Mouse (Mus musculus) embryo, embryonic 11.5 days (tissue): ENCODE measurements around the gene Spred2.

Experiments
- DNase-seq: peaks from one replicate; pipeline ENCODE4 v3.0.0-alpha.2; 2012; ENCODE audit warnings: low read depth, low spot score

The Spred2 gene

GRCm38 (mm10) chr11:19983298-19983697 lies 59.1 kb downstream of the Spred2 start:
- no peak for DNase-seq

GRCm38 (mm10) chr11:19984029-19984428 lies 59.9 kb downstream of the Spred2 start:
- DNase-seq, result no peak

GRCm38 (mm10) chr11:19985283-19985854 lies 61.2 kb downstream of the Spred2 start:
- DNase-seq, result no peak

DNA sequence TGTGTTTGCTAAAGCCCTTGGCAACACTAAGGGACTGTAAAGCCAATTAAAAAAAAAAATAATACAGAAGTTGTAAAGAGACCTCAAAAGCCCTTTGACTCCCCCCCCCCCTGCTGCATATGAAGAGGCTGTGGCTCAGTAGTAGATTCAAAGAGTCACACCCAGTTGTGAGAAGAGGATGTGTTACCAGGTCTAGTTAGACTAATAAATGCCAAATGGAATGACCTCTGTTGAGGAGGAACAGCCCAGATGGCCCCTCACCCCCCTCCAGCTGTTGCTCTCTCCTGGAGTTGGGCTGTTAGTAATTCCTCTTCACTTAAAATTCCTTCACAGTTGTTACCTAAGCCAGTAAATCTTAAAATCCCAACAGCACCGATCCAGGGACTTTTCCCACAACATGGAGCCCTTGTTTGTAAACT lies 62.3 kb downstream of the Spred2 start:
- no peak for DNase-seq

- DNase-seq, result no peak
These were observed 62.9 kb downstream of the Spred2 start for GRCm38 (mm10) chr11:19986871-19987755.

DNA sequence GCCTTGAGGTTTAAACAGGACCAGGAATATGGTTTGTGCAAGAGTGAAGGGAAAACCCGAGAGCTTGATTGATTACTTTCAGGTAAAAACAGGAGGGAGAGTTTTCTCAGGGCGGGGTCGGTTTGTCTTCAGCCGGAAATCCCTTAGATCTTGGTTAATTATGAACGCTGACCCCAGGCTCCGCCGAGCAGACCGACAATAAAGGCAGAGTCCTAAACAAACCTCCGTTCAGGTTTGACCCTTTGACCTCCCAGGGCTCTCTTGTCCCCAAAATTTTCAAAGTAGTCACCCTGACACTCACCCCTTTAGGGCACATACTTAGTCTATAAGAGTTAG lies 63.5 kb downstream of the Spred2 start:
- DNase-seq, result no peak

DNA sequence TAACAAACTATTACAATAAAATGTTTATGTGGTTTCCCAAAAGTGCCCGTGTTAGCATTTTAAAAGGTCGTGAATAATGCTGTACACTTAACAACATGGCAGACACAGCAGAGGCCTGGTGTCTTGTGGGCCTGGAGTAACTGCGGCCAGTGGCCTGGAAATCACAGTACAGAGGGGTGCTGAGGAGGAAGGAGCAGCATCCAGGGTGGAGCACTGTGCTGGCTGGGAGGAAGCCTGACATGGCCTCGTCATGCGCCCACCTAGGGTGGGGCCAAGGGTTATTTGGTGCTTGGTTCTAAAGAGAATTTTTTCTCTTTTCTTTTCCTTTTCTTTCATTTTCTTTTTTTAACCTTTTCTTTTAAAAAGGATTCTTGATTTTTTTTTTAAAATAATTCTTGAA lies 64.0 kb downstream of the Spred2 start:
- DNase-seq, result no peak

GRCm38 (mm10) chr11:19988631-19989030 lies 64.5 kb downstream of the Spred2 start:
- no peak for DNase-seq

DNA sequence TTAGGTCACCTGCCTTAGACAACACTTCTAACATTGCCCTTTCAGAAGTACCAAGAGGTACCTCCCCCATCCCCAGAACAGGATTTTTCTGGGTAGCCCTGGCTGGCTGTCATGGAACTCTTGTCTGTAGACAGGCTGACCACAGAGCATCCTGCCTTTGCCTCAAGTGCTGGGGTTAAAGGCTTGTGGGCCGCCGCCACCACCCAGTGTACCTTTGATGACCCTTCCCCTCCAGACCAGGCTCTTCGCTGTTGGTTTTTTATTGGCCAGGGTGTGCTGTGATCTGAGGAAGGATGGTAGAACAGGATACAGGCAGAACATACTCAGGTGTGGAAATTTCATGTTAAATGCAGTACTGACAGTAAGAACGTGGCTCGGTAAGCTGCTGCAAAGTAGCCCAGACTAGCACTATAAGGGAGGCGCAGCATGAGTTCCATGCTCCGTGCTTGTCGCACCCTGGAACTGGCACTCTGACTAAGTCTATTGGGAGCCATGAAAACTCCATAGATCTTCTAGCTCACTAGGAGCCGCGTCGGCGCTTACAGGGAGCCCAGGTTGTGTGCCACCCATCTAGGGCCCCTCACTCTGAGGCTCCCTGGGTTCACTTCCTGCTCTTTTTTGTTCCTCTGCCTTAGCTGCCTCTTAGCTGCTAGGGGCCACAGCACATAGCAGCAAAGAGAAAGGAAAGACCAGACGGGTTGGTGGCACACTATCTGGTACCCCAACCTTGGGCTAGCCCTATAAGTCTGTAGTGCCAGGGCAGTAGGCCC lies 65.2 kb downstream of the Spred2 start:
- DNase-seq, result no peak

DNA sequence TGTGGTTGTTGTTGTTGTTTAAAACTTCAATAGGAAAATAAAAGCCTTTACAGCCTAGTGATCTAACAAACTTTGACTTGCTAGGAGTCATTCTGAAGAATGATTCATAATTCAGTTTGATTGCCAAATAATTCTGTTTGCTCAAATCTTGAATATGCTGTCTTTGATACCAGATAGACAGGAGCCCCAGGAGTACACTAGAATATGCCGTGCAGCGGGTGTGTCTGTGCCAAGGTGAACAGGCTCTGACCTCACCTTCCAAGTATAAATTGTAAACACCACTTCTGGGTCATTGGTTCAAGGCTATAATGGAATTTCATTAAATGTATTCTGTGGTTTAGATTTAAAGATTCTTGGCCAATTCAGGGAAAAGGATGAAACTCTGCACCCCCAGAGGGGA lies 66.6 kb downstream of the Spred2 start:
- DNase-seq, result no peak

DNA sequence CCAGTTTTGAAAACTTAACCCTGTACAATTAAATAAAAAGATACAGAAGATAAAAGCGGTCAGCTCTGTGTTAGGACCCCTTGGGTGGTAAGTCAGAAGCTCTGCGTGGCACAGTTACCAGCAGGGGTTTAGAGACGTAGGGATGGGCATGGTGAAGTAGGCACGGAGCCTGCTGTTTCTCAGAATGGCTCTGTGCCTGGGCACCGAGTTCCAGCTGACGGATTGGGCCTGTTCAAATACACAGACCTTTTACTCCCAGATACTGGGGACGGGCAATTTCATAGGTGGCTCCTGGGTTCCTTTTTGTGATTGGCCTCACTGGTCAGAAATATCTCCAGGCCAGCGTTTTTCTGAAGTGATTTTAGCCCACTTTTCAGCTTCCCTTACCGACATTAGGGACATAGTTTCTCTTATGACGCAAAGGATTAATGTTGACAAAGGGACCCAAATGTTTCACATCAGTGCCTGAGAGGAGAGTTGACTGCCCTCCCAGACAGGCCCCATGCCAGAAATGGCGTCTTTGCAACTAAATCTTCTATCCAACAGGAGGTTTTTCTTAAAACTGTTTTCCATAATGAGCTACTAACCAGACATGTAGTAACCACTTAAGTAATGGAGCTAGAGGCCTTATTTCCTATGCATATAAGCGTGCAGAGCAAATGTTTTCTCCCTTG lies 67.3 kb downstream of the Spred2 start:
- DNase-seq, result no peak

DNA sequence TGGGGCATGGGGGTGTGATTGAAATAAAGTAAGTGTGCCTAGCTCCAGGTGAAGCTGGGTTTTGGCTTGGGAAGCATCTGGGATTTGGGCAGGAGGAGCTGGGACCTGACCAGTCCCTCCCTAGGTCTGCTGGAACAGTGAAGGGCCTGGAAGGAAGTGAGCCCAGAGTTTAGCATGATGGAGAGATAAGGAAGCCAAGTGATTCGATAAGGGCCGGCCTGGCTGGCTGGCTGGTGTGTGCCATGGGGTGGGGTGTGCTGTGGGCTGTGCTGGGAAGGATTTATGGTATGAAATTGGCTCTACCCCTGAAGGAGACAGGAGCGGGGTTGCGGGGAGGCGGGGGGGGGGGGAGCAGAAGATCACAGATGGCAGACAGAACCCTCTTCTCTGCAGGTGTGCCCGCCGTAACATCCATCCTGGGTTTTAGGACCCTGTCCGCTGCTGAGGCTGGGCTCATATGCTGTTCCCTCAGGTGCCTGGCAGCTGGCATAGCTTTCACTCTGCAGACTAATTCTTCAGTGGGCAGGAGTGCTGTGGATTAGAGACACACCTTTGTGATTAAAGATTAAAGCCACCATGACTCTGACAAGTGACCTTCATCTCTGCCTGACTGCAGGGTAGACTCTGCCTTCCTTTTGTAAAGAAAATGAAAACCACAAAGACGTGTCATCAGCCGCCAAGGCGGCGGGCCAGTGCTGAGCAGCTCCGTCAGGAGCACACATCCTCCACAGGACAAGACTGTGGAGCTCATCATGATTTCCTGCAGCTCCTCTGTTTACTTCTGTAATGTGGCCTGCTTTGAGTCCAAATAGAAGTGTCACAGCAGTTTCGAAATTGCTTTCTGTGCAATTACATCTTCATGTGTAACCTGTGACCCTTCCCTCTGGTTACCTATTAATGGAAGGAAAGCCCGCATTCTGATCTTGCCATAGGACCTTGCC lies 68.4 kb downstream of the Spred2 start:
- no peak for DNase-seq

GRCm38 (mm10) chr11:19993753-19994152 lies 69.6 kb downstream of the Spred2 start:
- no peak for DNase-seq

GRCm38 (mm10) chr11:19994262-19994790 lies 70.2 kb downstream of the Spred2 start:
- no peak for DNase-seq

DNA sequence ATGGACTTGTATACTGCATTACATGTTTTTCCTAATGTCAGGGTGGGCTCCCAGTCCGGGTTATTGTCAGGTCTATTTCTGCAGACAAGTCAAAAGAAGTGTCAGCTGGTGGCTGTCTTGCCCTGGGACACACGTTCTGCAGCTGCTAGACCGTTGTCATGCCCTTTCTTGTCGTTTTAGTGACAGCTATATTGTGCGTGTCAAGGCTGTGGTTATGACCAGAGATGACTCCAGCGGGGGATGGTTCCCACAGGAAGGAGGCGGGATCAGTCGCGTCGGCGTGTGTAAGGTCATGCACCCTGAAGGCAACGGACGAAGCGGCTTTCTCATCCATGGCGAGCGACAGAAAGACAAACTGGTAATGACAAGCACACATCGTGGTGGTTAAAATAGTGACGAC lies 73.8 kb downstream of the Spred2 start:
- no peak for DNase-seq

DNA sequence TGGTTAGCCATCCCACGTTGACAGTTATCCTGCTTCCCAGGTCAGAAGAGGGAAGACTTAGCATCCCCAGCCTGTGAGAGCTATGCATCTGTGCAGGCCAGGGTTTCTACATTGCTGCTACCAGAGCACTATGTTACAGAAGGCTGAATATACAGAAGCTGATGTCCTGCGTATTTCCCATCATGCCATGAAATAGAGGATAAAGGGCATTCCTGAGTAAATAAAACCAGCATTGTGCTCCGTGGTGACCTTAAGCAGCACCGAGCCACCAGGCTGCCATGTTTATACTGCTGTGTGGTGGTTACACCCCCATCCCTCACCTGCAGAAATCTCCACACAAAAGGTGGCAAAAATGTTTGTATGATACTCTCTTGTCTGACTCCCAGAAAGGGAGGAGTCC lies 78.7 kb downstream of the Spred2 start:
- no peak for DNase-seq

GRCm38 (mm10) chr11:20007701-20008100 lies 83.5 kb downstream of the Spred2 start:
- DNase-seq, result no peak

- DNase-seq, result no peak
These were observed 87.2 kb downstream of the Spred2 start for GRCm38 (mm10) chr11:20011210-20011978.

DNA sequence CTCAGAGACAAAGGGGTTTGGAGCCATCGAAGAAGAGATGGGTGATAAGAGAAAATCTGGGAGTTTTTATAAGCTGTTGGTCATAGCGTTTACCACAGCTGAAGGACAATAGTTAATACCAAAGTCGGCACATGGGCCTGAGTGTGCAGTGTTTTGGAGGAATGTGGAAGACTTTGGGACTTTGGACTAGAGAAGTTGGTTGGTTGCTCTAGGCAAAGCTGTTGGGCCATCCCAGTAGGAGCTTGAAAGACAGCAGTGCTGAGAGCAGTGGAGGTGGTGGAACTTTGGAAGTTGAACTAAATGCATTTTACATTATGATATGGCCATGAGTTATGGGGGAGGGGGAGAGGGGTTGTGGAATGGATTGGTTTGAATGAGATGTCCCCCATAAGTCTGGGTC lies 89.2 kb downstream of the Spred2 start:
- DNase-seq, result no peak

DNA sequence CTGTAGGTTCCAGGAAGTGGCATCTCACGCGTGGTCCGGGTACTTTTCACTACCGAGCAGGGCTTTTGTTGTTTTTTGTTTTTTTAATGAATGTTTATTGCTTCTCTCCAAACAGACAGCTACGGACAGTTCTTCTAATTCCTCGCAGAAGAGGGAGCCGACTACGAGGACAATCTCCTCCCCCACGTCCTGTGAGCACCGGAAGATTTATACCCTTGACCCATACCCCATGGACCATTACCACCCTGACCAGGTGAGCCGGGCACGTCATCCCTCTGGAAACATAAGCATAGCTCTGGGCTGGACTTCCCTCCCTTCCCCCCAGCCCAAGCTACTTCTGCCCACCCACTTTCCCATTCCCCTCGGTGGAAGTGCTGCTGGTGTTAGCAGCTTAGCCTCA lies 93.8 kb downstream of the Spred2 start:
- no peak for DNase-seq
